Mouse (Mus musculus) CH12.LX (cell line): Measurements from ENCODE around the gene Pcsk7. TPM values are rescaled to one million over a fixed set of nuclear protein-coding genes. Genes with fewer than 3 reads are reported as not detected.

Source experiments
- polyA plus RNA-seq: library from polyadenylated mRNA; unstranded; fragments of >175 nt; gene quantifications from 2 replicates; pipeline ENCODE4 v1.2.1, GENCODE M21; 2012; ENCODE audit warnings: low read depth; ENCODE audit not compliant: insufficient read length
- total RNA-seq, 2 experiments: library from RNA; depleted of rRNA; stranded (reverse); fragments of 300-350 nt in 1 of 2; fragments of >200 nt in 1 of 2; gene quantifications; 2 replicates each; pipeline ENCODE4 v1.2.3; 2012 to 2014

Gene Pcsk7
- total and polyA plus RNA-seq, 3 experiments = 16.5 to 18.5 (median 17.9) TPM

Other genes with a start within 250 kb of the Pcsk7 start
- gene Cep164, start 77.8 kb upstream of the Pcsk7 start, total RNA-seq (2012; rRNA removed) = 18.1 and 22.7 TPM in 2 replicates
- 14.2 and 14.8 TPM in 2 replicates for gene Cep164, start 77.8 kb upstream of the Pcsk7 start, total RNA-seq (2014; rRNA removed)
- gene Cep164, start 77.8 kb upstream of the Pcsk7 start, polyA plus RNA-seq = 21.7 and 22.6 TPM in 2 replicates
- gene Bace1, start 67.9 kb upstream of the Pcsk7 start, total RNA-seq (2012; rRNA removed) = 0.30 and 0.34 TPM in 2 replicates
- gene Bace1, start 67.9 kb upstream of the Pcsk7 start, total RNA-seq (2014; rRNA removed) = not detected in 2 replicates
- 1.5 and 1.8 TPM in 2 replicates for gene Bace1, start 67.9 kb upstream of the Pcsk7 start, polyA plus RNA-seq
- 9.4 and 9.7 TPM in 2 replicates for gene Rnf214, start 414 bp downstream of the Pcsk7 start, total RNA-seq (2012; rRNA removed)
- 4.4 and 5.3 TPM in 2 replicates for gene Rnf214, start 414 bp downstream of the Pcsk7 start, total RNA-seq (2014; rRNA removed)
- 16.1 and 19.4 TPM in 2 replicates for gene Rnf214, start 414 bp downstream of the Pcsk7 start, polyA plus RNA-seq
- 0.46 and 0.59 TPM in 2 replicates for gene Tagln, start 29.6 kb downstream of the Pcsk7 start, total RNA-seq (2012; rRNA removed)
- gene Tagln, start 29.6 kb downstream of the Pcsk7 start, total RNA-seq (2014; rRNA removed) = 0.28 TPM in 1 of 2 replicates, not detected in the other
- gene Tagln, start 29.6 kb downstream of the Pcsk7 start, polyA plus RNA-seq = 1.6 and 2.3 TPM in 2 replicates
- gene Sidt2, start 48.8 kb downstream of the Pcsk7 start, total RNA-seq (2012; rRNA removed) = 41.0 and 47.8 TPM in 2 replicates
- gene Sidt2, start 48.8 kb downstream of the Pcsk7 start, total RNA-seq (2014; rRNA removed) = 36.4 and 38.9 TPM in 2 replicates
- 110 and 143 TPM in 2 replicates for gene Sidt2, start 48.8 kb downstream of the Pcsk7 start, polyA plus RNA-seq
- gene Pafah1b2, start 106.2 kb downstream of the Pcsk7 start, total RNA-seq (2012; rRNA removed) = 94.8 and 117 TPM in 2 replicates
- 109 and 125 TPM in 2 replicates for gene Pafah1b2, start 106.2 kb downstream of the Pcsk7 start, total RNA-seq (2014; rRNA removed)
- gene Pafah1b2, start 106.2 kb downstream of the Pcsk7 start, polyA plus RNA-seq = 122 and 130 TPM in 2 replicates
- 17.4 and 21.4 TPM in 2 replicates for gene Sik3, start 106.3 kb downstream of the Pcsk7 start, total RNA-seq (2012; rRNA removed)
- 13.6 and 14.9 TPM in 2 replicates for gene Sik3, start 106.3 kb downstream of the Pcsk7 start, total RNA-seq (2014; rRNA removed)
- 28.0 and 29.8 TPM in 2 replicates for gene Sik3, start 106.3 kb downstream of the Pcsk7 start, polyA plus RNA-seq